Mouse (Mus musculus): Measurements from ENCODE around the gene Mtap.

DNA sequence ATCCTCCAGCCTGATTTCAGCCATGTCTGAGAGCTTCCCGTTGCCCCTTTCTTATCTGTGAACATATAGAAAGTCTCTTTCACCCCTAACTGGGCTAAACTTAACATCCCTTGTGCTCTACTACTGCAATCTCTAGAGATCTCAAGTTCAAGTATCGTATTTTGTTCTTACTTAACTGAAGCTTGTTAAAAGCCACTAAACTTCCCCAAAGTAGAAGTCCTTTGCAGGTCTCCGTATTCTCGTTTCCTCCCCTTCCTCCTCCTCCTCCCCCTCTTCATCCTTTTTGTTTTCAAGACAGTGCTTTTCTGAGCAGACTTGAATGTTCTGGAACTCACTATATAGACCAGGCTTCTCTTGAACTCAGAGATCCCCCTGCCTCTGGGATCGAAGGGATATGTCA is 9.2 kb upstream of the Mtap start:
- TF ChIP-seq EP300 (IDR thresholded peaks at IDR 0.05; ENCODE audit: insufficient read depth, low read depth, low read length) = no peak
- no peak for TF ChIP-seq POLR2A (IDR thresholded peaks at IDR 0.05; ENCODE audit: insufficient read depth, low read depth, low read length)
- TF ChIP-seq CTCF (IDR thresholded peaks at IDR 0.05) = no peak
